Mouse (Mus musculus): ENCODE measurements around the gene Tcp10a. TPM values are rescaled to one million over a fixed set of nuclear protein-coding genes. Genes with fewer than 3 reads are reported as not detected.
"Not testable (repeated sequence)": the region's sequence is repeated elsewhere in the genome, so short reads cannot be mapped to it uniquely, and the experiment has no call there.

The Tcp10a gene
- total and polyA plus RNA-seq, 3 experiments = 0.16 TPM; not detected in 2

DNA sequence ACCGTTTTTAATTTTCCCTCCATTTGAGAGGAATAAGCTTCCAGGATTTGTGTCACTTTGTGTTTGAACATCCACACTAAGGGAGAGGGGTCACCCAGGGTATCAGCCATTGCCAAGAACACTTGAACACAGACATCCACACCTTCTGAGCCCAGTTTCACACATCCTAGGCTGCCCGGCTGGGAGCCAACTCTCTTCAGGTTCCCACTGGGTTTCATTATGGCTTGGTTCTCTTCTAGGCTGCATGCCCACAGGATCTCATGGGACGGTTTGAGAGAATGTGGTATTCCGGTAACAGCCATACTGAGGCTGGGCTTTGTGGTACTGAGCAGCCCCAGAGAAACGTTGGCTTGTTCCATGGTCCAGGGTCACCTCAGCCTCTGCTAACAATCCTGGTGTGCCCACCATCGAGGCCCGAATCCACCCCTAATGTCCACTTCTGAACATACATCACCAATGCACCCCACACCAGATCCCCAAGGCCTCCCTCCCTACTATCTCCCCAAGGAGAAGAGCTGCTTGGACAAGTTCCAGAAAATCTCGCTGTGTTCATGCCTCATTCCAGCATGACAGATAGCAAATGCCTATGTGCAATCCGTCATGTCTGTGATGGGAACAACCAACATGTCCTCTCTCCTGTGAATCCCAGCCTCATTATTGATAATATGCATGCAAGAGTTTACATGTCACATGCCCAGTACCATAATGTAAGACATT, 36.5 kb downstream of the Tcp10a start:
- DNase-seq (ENCODE audit: low spot score); H3K36me3 ChIP-seq (replicated peaks); H3K27me3 ChIP-seq (ENCODE audit: insufficient read depth, low read length); H3K4me3 ChIP-seq (ENCODE audit: low read depth, low read length); H3K4me1 ChIP-seq (ENCODE audit: insufficient read depth, low read depth, low read length); H3K9me3 ChIP-seq (replicated peaks); ATAC-seq (ENCODE audit: extremely low read depth, insufficient number of reproducible peaks, low FRiP score, poor library complexity, severe bottlenecking): not testable (repeated sequence)

DNA sequence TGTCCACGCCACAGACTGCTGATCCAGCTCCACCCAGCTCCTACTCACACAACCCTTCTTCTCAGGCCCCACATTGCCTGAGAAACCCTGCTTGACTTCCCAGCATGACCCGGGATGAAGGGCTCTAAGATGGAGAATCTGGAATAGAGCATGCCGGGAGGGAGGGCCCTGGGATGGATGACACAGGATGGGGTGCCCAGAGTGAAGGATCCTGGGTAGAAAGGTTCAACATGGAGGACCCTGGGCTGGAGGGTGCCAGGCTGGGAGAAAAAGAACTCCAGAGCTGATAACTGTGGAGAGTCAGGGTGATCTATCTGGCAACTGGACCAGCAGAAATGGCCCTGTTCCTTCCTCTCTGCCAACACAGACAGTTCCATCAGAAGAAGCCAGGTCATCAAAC, 41.2 kb downstream of the Tcp10a start:
- not testable (repeated sequence) for ATAC-seq (ENCODE audit: extremely low read depth, insufficient number of reproducible peaks, low FRiP score, poor library complexity, severe bottlenecking); DNase-seq (ENCODE audit: low spot score); H3K4me1 ChIP-seq (ENCODE audit: insufficient read depth, low read depth, low read length); H3K36me3 ChIP-seq (replicated peaks); H3K4me3 ChIP-seq (ENCODE audit: low read depth, low read length); H3K27me3 ChIP-seq (ENCODE audit: insufficient read depth, low read length); H3K9me3 ChIP-seq (replicated peaks)

GRCm38 (mm10) chr17:7366265-7366664, 41.8 kb downstream of the Tcp10a start:
- H3K9me3 ChIP-seq (replicated peaks); DNase-seq (ENCODE audit: low spot score); H3K27me3 ChIP-seq (ENCODE audit: insufficient read depth, low read length); H3K4me1 ChIP-seq (ENCODE audit: insufficient read depth, low read depth, low read length); H3K4me3 ChIP-seq (ENCODE audit: low read depth, low read length); H3K36me3 ChIP-seq (replicated peaks); ATAC-seq (ENCODE audit: extremely low read depth, insufficient number of reproducible peaks, low FRiP score, poor library complexity, severe bottlenecking): not testable (repeated sequence)

DNA sequence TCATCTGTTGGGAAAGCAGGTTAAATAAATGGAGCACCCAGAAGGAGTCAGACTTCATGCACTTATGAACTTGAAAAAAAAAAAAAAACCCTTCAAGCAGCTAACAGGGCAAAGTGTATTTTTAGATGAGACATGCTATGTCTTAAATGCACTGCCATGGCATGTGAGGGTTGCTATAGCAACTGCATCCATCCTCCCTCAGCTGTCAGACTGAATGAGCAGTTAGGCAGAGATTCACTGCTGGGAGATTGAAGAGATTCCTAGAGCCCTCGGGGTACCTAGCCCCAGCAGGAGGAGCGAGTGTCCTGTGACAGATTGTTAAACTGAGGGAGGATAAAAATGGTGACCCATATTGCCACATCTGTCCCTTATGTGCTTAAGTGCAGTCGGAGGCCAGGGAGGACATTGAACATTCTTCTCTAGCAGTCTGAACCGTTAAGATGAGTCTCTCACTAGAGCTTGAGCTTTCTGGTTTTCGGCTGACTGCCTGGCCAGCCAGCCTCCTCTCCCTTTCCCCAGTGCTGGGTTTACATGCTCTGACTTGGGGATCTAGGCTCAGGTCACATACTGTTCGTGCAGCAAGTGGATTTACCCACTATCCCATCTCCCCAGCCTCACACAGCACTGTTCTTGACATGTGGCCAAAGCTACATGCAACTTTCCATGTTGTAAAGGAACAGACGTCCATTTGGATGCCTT, 42.4 kb downstream of the Tcp10a start:
- H3K9me3 ChIP-seq (replicated peaks); DNase-seq (ENCODE audit: low spot score); H3K27me3 ChIP-seq (ENCODE audit: insufficient read depth, low read length); H3K4me3 ChIP-seq (ENCODE audit: low read depth, low read length); ATAC-seq (ENCODE audit: extremely low read depth, insufficient number of reproducible peaks, low FRiP score, poor library complexity, severe bottlenecking); H3K36me3 ChIP-seq (replicated peaks); H3K4me1 ChIP-seq (ENCODE audit: insufficient read depth, low read depth, low read length): not testable (repeated sequence)

GRCm38 (mm10) chr17:7369401-7369800, 45.0 kb downstream of the Tcp10a start:
- not testable (repeated sequence) for H3K4me1 ChIP-seq (ENCODE audit: insufficient read depth, low read depth, low read length); H3K9me3 ChIP-seq (replicated peaks); DNase-seq (ENCODE audit: low spot score); H3K4me3 ChIP-seq (ENCODE audit: low read depth, low read length); ATAC-seq (ENCODE audit: extremely low read depth, insufficient number of reproducible peaks, low FRiP score, poor library complexity, severe bottlenecking); H3K36me3 ChIP-seq (replicated peaks); H3K27me3 ChIP-seq (ENCODE audit: insufficient read depth, low read length)

DNA sequence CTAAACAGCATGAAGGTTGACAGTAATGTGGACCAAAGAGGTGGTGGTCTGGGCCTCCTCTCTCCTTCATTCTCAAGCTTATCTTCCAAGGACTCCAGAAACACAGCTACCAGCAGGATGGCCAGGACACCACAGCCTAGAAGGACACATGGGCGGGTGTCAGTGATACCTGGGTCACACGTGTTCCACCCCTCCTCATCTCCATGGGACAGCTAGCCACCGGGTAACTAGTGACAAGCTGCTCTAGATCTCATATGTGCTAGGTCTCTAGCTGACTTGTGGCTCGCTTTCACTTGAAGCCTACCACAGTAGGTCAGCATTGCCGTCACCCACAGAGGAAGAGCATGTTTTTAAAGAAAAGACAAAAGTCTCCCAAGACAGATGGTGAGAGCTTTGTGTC, 47.4 kb downstream of the Tcp10a start, which contains the start of gene Gm49630:
Gene Gm49630, minus strand, starts transcription at position 101 of the 400 bp plus-strand sequence.
- DNase-seq (ENCODE audit: low spot score); H3K4me1 ChIP-seq (ENCODE audit: insufficient read depth, low read depth, low read length); H3K27me3 ChIP-seq (ENCODE audit: insufficient read depth, low read length); ATAC-seq (ENCODE audit: extremely low read depth, insufficient number of reproducible peaks, low FRiP score, poor library complexity, severe bottlenecking); H3K36me3 ChIP-seq (replicated peaks); H3K9me3 ChIP-seq (replicated peaks); H3K4me3 ChIP-seq (ENCODE audit: low read depth, low read length): not testable (repeated sequence)

DNA sequence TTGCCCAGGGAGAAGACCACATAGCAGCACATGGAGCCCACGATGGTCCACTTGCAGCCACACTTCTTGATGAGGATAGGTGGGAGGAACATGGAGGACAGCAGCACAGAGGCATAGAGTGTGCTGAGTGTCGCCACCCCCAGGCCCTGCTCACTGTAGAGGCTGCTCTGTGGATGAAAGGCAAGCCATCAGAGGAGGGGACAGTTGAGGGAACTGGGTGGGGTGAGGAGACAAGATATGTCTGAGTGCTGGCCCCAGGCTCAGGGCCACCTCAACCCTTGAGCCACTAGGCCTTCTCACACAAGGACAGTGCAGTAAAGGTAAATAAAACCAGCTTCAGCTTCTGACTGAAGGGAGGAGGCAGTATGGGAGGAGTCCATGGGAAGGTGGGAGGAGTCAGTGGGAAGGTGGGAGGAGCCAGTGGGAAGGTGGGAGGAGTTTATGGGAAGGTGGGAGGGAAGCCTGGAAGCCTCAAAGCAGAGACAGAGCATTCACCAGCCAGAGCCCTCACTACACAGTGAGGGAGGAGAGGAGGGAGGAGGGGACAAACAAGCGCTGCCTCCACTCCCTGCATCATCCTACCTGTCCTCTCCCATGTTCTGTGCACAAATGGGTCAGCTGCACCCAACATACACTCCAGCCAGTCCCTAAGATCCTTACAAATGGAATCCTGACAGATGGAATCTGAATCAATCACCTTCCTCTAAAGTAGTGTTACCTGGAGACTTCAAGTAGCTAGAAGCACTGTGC, 52.7 kb downstream of the Tcp10a start:
- not testable (repeated sequence) for ATAC-seq (ENCODE audit: extremely low read depth, insufficient number of reproducible peaks, low FRiP score, poor library complexity, severe bottlenecking); H3K4me3 ChIP-seq (ENCODE audit: low read depth, low read length); H3K36me3 ChIP-seq (replicated peaks); H3K9me3 ChIP-seq (replicated peaks); H3K27me3 ChIP-seq (ENCODE audit: insufficient read depth, low read length); DNase-seq (ENCODE audit: low spot score); H3K4me1 ChIP-seq (ENCODE audit: insufficient read depth, low read depth, low read length)

DNA sequence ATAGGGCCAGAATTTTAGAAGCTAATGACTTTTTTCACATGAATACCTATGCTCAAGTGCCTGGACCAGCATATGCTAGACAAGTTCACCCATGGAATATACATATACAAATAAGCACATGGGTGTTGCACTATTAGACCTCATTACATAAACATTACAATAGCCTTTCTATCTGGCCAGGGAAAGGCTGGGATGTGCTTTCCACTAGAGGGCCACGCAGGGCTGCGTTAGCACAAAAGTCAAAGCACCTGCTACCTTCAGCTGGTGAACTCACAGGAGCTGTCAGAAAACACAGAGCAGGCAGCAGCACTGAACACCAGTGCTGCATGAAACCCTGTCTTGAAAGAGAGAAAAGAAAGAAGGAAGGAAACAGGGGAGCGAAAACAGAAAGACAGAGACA, 53.5 kb downstream of the Tcp10a start:
- not testable (repeated sequence) for H3K4me3 ChIP-seq (ENCODE audit: low read depth, low read length); DNase-seq (ENCODE audit: low spot score); H3K36me3 ChIP-seq (replicated peaks); H3K4me1 ChIP-seq (ENCODE audit: insufficient read depth, low read depth, low read length); H3K9me3 ChIP-seq (replicated peaks); ATAC-seq (ENCODE audit: extremely low read depth, insufficient number of reproducible peaks, low FRiP score, poor library complexity, severe bottlenecking); H3K27me3 ChIP-seq (ENCODE audit: insufficient read depth, low read length)

DNA sequence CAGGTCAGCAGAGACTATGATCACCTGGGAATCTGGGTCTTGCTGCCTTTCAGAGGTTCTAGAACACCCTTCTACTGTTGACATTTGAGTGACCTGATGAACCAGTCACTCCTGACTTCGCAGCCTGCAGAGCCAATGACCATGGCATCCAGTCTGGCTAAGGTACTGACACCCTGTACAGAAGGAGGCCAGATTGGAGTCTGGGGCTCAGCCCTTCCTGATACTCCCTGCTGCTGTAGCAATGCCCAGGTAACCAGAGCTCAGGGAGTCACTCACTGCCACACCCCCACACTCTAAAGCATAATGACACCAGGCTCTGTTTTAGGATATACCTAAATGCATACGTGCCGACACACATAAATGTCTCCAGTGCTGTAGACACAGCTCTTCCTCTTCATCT, 58.3 kb downstream of the Tcp10a start:
- not testable (repeated sequence) for H3K9me3 ChIP-seq (replicated peaks); DNase-seq (ENCODE audit: low spot score); H3K4me1 ChIP-seq (ENCODE audit: insufficient read depth, low read depth, low read length); H3K4me3 ChIP-seq (ENCODE audit: low read depth, low read length); ATAC-seq (ENCODE audit: extremely low read depth, insufficient number of reproducible peaks, low FRiP score, poor library complexity, severe bottlenecking); H3K36me3 ChIP-seq (replicated peaks); H3K27me3 ChIP-seq (ENCODE audit: insufficient read depth, low read length)

DNA sequence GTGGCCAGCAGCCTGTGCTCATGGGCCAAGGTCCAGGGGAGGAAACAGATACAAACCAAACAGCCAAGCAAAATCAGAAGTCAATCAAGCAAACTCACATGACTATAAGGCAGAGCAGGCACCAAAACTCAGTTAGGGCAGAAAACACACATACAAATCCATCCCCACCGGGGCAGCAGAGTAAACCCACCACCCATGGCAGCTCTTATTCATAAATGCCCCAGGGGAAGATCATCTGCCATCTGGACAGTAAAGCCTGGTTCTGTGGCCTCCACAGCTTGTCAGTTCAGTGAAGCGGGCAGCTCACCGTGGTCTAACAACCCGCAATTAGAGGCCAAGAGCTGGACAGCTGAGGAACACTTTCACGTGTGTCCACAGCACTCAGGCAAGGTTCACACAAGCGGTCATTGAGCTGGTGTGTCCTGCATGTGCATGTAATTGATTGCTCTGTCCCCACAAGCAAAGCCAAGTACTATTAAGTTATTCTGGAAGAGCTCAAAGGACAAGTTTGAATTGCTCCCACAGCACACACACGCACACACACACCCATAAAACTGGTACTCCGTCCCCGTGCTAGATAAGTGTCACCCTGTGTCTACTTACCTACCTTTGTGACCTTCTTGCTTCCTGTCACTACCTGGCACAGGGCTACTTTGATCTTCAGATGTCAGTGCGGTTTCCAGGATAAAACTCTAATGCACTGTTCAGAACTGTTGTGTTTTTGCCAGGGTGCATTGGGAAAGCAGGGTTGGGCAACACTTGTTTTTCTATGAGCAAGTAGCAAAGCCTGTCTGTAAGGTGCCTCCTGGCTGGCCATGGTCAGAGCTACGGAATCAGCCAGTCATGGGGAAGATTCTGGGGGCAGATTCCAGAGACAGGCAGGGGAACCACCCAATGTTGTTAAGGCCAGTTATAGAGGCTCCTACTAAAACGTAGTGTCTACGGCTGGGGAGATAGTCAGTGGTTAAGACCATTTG, 59.0 kb downstream of the Tcp10a start:
- not testable (repeated sequence) for H3K9me3 ChIP-seq (replicated peaks); H3K36me3 ChIP-seq (replicated peaks); ATAC-seq (ENCODE audit: extremely low read depth, insufficient number of reproducible peaks, low FRiP score, poor library complexity, severe bottlenecking); DNase-seq (ENCODE audit: low spot score); H3K27me3 ChIP-seq (ENCODE audit: insufficient read depth, low read length); H3K4me3 ChIP-seq (ENCODE audit: low read depth, low read length); H3K4me1 ChIP-seq (ENCODE audit: insufficient read depth, low read depth, low read length)

- not testable (repeated sequence) for H3K36me3 ChIP-seq (replicated peaks); ATAC-seq (ENCODE audit: extremely low read depth, insufficient number of reproducible peaks, low FRiP score, poor library complexity, severe bottlenecking)
Measured at GRCm38 (mm10) chr17:7385364-7385763, 60.9 kb downstream of the Tcp10a start, which contains the start of gene Unc93a2. Gene Unc93a2, minus strand, starts transcription at chr17:7385464.

More at GRCm38 (mm10) chr17:7385364-7385763, 60.9 kb downstream of the Tcp10a start, which contains the start of gene Unc93a2:
- not testable (repeated sequence) for H3K27me3 ChIP-seq (ENCODE audit: insufficient read depth, low read length); H3K4me1 ChIP-seq (ENCODE audit: insufficient read depth, low read depth, low read length); H3K9me3 ChIP-seq (replicated peaks); H3K4me3 ChIP-seq (ENCODE audit: low read depth, low read length); DNase-seq (ENCODE audit: low spot score)

All from G1E (cell line).